Mouse (Mus musculus) kidney, adult 2 months (tissue): ENCODE data around the gene Ten1. TPM values are rescaled to one million over a fixed set of nuclear protein-coding genes. Genes with fewer than 3 reads are reported as not detected.

Experiments
- DNase-seq: peaks from one replicate; pipeline ENCODE4 v3.0.0; 2021
- H3K27ac ChIP-seq: fragments of 200-500 bp; 2 replicates; pipeline ENCODE4 v1.5.1; 2012; ENCODE audit warnings: low read depth, low read length, control low read depth, inconsistent platforms; ENCODE audit not compliant: insufficient read depth
- H3K27me3 ChIP-seq: fragments of 200-500 bp; replicated peaks from 2 replicates; pipeline ENCODE4 v1.6.1; 2012; ENCODE audit warnings: mild to moderate bottlenecking, moderate library complexity, low read length, inconsistent platforms; ENCODE audit not compliant: control insufficient read depth, insufficient read depth
- H3K36me3 ChIP-seq: fragments of 200-500 bp; 2 replicates; pipeline ENCODE4 v1.6.1; 2012; ENCODE audit warnings: mild to moderate bottlenecking, moderate library complexity, low read length, inconsistent platforms; ENCODE audit not compliant: control insufficient read depth, insufficient read depth
- H3K4me1 ChIP-seq: fragments of 200-500 bp; 2 replicates; pipeline ENCODE4 v1.6.1; 2011; ENCODE audit warnings: low read length; ENCODE audit not compliant: control insufficient read depth, insufficient read depth
- H3K4me3 ChIP-seq: fragments of 200-500 bp; 2 replicates; pipeline ENCODE4 v1.5.1; 2011; ENCODE audit warnings: mild to moderate bottlenecking, low read depth, low read length, control low read depth; ENCODE audit not compliant: insufficient read depth
- CTCF ChIP-seq: fragments of 200-500 bp; conservative IDR thresholded peaks from 2 replicates; pipeline ENCODE4 v1.5.1; 2011; ENCODE audit warnings: low read depth, mild to moderate bottlenecking, control low read depth, low read length, moderate library complexity, mixed read lengths; ENCODE audit not compliant: insufficient read depth, insufficient read length
- POLR2A ChIP-seq: fragments of 200-500 bp; IDR thresholded peaks from one replicate; pipeline ENCODE4 v1.6.1; 2011; ENCODE audit warnings: low read depth, low read length, control low read depth
- WGBS: fragments of 180-500 bp; shearing (Covaris S2); methylation state at CpG from one replicate; pipeline ENCODE4 v1.1.7; 2018; 5-methylcytosine and 5-hydroxymethylcytosine counted together
- polyA plus RNA-seq: library from polyadenylated mRNA; depleted of rRNA; stranded (reverse); fragments of >200 nt; gene quantifications from 2 replicates; pipeline ENCODE4 v1.2.3, GENCODE M21; 2012

Ten1 gene
- polyA plus RNA-seq, 1 experiment = 21.0 TPM

DNA sequence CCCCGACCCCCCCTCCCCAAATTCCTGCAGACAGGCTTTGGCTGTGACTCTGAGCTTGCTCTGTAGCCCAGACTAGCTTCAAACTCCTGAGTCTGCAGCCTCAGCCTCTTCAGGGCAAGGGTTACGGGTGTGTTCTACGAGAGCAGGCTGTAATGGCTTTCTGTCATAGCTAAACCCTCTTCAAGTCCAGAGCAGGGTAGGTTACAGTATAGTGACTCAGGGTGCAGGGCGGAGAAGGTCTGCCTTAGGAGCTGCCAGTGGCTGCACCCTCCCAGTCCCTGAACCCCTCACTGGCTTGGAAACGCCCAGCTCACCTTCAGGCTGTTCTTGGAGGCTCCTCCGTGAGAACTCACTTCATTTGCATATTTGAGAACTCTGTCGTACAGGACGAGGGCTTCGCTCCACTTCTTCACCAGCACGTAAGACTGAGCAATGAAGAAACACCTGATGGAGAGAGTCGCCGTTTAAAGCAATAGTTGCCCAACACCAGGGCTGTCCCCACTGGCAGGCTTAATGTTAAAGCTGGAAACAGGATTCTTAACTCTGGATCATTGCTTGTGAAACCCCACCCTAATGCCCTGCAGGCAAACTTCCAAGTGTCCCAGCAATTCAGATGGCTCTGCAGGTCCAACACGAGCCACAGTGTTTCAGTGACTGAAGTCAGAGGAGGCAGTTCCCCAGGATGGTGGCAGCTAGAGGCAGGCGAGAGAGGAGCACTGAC lies 49.0 kb downstream of the Ten1 start:
- Histone ChIP-seq H3K27me3 (no peaks in the 10 kb centered on the region), H3K27ac (0 out of 2 replicates have a peak overlapping the region, but pooled peaks have one; percentile 6), H3K4me3 (no peak overlapping the region), H3K4me1 (peaks cover 23% of the 10 kb centered on the region; the same call in 1 of the 2 replicates), H3K36me3 (peaks cover 5% of the 10 kb centered on the region; the same call in 1 of the 2 replicates)
- 48% methylated on average over 14 of the region's 14 CpGs for WGBS
- peak; percentile 69 for DNase-seq
- no peak for TF ChIP-seq POLR2A
- no peak for TF ChIP-seq CTCF

DNA sequence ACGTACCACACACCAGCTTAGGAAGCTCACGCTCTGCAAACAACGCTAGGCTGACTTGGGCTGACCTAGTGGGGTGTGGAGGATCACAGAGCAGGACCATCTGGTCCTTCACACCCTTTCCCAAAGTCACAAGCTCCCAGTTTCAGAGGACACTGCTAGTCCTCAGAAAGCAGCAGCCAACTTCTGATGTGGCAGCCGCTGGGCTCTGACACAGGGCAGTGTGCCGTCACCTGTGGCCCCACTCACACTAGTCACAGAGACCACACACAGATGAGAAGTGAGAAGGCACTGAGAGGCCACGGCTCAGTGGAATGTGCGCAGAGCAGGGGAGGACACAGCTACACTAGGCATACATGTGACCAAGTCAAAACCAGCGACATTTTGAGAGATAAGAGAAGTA lies 52.2 kb downstream of the Ten1 start:
- no peak overlapping the region for H3K4me3 ChIP-seq
- peak; percentile 2 for DNase-seq
- WGBS = 83% methylated on average over 8 of the region's 8 CpGs
- no peak for TF ChIP-seq POLR2A
- TF ChIP-seq CTCF = no peak
- no peak overlapping the region for H3K27ac ChIP-seq
- H3K36me3 ChIP-seq = peaks cover 5% of the 10 kb centered on the region; the same call in 1 of the 2 replicates
- peaks cover 32% of the 10 kb centered on the region for H3K4me1 ChIP-seq
- H3K27me3 ChIP-seq = no peaks in the 10 kb centered on the region

DNA sequence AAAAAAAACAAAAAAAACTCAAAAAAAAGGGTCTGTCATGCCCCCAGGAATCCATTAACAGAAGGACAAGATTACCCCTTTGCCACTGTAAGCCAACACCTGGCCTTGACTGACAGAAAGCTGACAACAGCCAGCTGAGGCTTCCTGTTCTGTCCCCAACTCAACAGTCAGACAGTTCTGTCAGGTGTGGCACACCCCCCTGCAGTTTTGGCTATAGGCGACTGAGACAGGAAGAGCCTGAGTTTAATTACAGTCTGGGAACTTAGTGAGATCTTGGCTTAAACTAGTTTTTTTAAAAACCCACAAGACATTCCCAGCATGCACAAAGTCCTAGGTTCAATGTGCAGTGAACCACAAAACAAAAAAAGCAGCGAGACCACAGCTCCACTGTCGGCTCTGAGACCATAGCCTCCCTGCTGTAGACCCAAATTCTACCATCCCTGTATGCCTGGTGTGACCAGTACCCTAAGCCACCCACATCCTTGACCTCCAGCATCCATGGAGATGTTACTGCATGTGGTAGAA lies 54.5 kb downstream of the Ten1 start:
- DNase-seq = peak; percentile 82
- Histone ChIP-seq H3K27me3 (no peaks in the 10 kb centered on the region), H3K4me1 (peaks cover 21% of the 10 kb centered on the region), H3K36me3 (peaks cover 2% of the 10 kb centered on the region; the same call in 1 of the 2 replicates), H3K4me3 (no peak overlapping the region), H3K27ac (peak overlapping the region; percentile 72)
- 39% methylated on average over 3 of the region's 3 CpGs for WGBS
- no peak for TF ChIP-seq POLR2A
- TF ChIP-seq CTCF = no peak

DNA sequence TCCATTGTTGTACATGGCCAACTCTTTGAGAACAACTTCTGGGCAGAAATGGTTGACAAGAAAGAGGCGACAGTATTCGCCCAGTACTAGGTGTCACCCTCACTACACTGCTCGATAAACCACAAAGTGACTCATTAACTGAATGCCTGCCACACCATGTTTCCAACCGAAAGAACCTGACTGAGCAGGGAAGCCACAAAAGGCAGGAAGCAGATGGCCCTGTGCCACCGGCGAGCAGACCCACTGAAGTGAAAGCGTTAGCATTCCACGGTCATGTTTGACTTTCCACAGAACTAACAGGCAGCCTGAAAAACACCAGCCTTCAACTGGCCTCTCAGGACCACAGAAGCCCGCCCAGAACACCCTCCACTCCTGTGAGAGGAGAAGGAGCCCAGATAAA lies 56.0 kb downstream of the Ten1 start:
- Histone ChIP-seq H3K4me3 (no peak overlapping the region), H3K27me3 (no peaks in the 10 kb centered on the region), H3K4me1 (peaks cover 21% of the 10 kb centered on the region), H3K27ac (peak overlapping the region; percentile 39), H3K36me3 (peaks cover 3% of the 10 kb centered on the region; the same call in 1 of the 2 replicates)
- no peak for TF ChIP-seq POLR2A
- no peak for TF ChIP-seq CTCF
- WGBS = 24% methylated on average over 9 of the region's 9 CpGs
- peak; percentile 88 for DNase-seq

DNA sequence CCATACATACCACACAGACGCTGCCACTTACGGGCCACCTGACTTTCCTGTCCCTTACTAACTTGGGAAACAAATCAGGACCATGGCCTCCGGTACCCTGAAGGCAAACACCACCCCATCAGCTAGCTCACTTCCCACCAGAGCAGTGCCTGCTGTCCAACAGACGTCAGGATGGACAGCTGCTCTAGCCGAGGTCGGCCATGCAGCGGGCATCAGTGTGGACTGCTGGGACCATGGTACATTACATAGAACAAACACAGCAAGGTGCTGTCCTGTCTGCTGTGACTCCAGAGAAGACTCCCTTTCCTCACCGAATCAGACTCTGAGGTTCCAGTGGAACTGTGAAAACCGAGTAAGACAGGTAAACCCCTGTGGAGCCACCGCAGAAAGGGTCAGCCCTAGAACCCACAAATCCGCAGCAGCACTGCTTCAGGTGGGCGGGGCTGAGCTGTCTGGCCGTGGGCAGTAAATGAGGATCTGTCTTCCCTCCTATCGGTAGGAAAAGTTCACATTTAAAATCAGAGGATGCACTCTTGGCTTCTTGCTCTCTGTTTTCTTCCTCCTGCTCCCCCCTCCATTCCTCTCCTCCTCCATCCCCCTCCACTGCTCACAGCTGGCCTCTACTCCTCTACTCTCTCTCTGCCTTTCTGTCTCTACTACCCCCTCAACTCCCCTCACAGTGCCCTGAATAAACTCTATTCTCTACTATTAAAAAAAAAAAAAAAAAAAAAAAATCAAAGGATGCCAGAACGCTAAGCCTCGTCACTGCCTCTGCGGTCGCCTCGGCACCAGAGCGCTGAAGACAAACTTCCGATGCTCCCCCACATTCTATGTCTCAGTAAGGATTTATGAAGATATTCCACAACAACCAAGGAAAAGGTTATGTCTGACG lies 56.7 kb downstream of the Ten1 start:
- TF ChIP-seq POLR2A = no peak
- no peak for TF ChIP-seq CTCF
- WGBS = 50% methylated on average over 22 of the region's 22 CpGs
- no peak for DNase-seq

DNA sequence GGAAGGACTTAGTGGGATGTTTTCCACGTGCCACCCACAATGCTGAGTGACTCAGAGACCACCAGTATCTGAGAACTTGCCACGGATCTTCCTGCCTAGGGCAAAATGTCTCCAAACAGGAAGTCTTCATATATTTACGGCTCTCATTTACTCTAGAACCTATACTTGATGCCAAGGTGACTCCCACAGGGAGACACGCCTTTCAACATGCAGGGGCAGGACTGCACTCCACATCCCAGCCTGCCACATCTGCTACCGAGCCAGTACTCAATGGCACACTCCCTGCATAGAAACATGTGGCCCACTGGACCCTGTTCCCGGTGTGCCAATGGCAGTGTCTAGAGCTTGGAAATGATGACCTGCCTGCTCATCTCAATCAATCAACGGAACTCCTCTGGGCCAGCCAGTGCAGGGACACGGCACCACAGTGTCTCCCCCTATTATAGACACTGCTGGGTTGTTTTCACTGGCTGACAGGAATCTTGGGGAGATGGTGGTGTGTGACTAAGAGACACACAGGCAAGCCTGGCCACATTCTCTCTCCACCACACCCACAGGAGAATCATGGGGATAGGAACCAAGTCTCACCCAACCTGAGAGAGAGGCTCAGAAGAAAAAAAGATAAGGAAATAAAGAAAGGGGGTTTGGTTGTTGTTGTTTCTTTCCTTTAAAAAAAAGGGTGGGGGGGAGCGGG lies 57.5 kb downstream of the Ten1 start:
- Histone ChIP-seq H3K27ac (no peak overlapping the region), H3K36me3 (peaks cover 3% of the 10 kb centered on the region; the same call in 1 of the 2 replicates)

More for the DNA sequence above, 56.7 kb downstream of the Ten1 start:
- Histone ChIP-seq H3K4me1 (peaks cover 21% of the 10 kb centered on the region), H3K27ac (peak overlapping the region; percentile 39), H3K27me3 (no peaks in the 10 kb centered on the region), H3K36me3 (peaks cover 3% of the 10 kb centered on the region; the same call in 1 of the 2 replicates), H3K4me3 (no peak overlapping the region)

More for the DNA sequence above, 57.5 kb downstream of the Ten1 start:
- H3K4me3 ChIP-seq = no peak overlapping the region
- 59% methylated on average over 9 of the region's 9 CpGs for WGBS
- DNase-seq = no peak
- H3K4me1 ChIP-seq = peaks cover 21% of the 10 kb centered on the region
- no peaks in the 10 kb centered on the region for H3K27me3 ChIP-seq
- no peak for TF ChIP-seq CTCF
- no peak for TF ChIP-seq POLR2A
